Mouse (Mus musculus) left cerebral cortex, postnatal 14 days (tissue): ENCODE results near the gene Gm37240. TPM values are rescaled to one million over a fixed set of nuclear protein-coding genes. Genes with fewer than 3 reads are reported as not detected.

Experiments
- DNase-seq, 2 experiments: peaks; one replicate each; pipeline ENCODE4 v3.0.0; 2021 to 2022; ENCODE audit warnings: low spot score in 2 of 2, mixed read lengths in 1 of 2
- intact Hi-C: fragments of 180-260 bp; cut with DNase I; formaldehyde crosslinking; loops from one replicate; pipeline ENCODE4 v1.15.1; 2025
- total RNA-seq, 2 experiments: library from RNA; stranded (reverse); gene quantifications; 2 replicates each; pipeline ENCODE4 v1.2.3; 2021

Gene Gm37240
- total RNA-seq, 2 experiments from 2014 or later: 1.9 to 3.2 TPM

GRCm38 (mm10) chr3:84732016-84732502 lies 1155.3 kb downstream of the Gm37240 start:
- intact Hi-C loops: no loop called here
- peak in 1 of 2 experiments; percentile 16 for DNase-seq

GRCm38 (mm10) chr3:84731403-84732015 lies 1155.8 kb downstream of the Gm37240 start:
- peak in 1 of 2 experiments; percentile 28 for DNase-seq
- intact Hi-C loops: no loop called here

DNA sequence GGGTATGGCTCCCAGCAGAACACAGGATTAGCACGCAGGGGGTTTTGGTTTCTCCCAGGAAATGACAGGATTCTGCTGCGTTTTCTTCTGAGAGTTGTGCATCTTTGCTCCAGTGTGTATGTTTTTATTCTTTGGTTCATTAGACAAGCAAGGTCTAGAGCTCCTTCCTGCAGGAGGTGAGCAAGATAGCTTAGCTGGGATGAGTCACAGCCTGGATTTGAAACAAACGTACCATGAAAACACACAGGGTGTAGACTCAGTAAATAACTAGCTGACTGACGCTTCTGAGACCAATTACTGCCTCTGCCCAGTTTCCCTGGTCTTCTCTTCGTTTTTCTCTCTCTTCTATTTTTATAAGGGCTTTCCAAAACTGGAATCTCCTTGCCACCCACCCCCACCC lies 1156.3 kb downstream of the Gm37240 start:
- no peak for DNase-seq
- intact Hi-C loops: no loop called here

DNA sequence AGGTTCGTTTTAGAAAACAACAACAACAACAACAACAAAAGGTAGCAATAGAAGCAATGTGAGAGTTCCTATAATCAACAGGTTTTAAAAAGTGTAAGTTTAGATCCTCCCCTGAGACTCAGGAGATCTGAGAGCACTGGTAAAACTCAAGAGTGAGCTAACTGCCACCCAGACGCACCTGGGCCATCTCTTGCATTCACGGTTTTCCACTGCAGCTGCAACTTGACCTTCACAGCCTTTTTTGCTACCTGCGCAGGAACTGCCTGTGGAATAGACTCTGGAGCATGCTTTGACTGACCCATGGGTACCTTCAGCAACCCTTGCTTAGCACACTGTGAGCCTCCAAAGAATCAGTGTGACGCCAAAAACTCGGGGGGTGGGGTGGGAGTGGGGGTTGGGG lies 1157.5 kb downstream of the Gm37240 start:
- DNase-seq: no peak
- intact Hi-C loops: no loop called here

GRCm38 (mm10) chr3:84723996-84724395 lies 1163.3 kb downstream of the Gm37240 start:
- intact Hi-C loops: no loop called here
- no peak for DNase-seq

DNA sequence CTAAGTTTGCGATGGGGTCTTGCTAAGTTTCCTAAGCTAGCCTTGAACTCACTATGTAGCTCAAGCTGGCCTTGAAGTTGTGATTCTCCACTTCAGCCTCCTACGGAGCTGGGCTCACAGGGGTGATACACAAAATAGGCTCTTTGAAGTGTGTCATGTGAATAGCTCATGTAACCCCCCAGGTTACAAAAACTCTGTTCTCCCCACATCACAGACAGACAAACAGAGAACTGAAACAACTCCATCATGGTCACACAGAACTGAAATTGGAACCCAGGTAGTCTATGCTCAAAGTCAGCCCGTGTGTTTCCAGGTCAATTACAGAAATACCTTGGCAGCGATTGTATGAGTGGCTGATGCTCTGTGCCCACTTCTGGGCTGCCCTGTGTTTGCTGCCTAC lies 1164.6 kb downstream of the Gm37240 start:
- intact Hi-C loops: no loop called here
- DNase-seq: no peak

DNA sequence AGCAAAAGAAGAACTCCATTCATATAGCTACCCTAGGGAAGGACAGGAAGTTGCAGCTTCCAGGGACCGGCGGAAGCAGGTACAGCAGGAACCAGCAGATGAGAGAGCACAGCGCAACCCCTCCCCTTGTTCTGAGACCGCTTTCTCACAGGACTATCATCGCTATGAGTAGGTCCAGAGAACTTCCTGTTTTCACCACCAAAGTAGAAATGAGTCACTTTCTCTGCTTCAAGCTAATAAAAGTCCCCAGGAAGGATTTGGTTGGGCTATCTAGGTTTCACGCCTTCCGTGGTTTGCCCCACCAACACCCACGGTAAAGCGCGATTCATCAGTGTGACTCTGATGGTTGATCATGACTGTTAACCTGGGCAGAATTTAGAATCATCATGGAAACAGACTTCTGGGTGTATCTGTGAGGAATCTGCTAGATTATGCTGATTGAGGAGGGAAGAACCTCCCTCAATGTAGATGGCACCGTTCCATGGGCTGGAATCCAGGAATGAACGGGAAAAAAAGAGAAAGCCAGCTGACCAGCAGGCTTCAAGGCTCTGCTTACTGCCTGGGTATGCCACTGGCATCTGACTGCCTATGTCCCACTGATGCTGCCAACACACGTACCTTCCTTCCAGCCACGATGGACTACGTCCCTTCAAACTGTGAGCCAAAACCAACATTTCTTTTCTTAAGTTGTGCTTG lies 1172.1 kb downstream of the Gm37240 start:
- intact Hi-C loops: no loop called here
- no peak for DNase-seq

DNA sequence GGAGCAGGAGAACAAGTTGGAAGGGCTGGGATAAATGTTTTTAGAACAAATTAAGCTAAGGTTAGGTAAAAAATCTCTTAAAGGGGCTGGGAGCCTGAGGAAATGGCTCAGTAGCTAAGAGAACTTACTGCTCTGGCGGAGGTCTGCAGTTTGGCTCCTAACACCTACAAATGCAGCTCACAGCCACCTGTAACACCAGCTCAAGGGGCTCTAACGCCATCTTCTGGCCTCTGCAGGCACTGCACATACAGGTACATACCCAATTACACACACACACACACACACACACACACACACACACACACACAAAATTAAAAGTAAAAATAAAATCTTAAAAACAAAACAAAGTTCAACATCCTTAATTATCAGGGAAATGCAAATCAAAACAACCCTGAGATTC lies 1174.4 kb downstream of the Gm37240 start:
- intact Hi-C loops: no loop called here
- DNase-seq: no peak

DNA sequence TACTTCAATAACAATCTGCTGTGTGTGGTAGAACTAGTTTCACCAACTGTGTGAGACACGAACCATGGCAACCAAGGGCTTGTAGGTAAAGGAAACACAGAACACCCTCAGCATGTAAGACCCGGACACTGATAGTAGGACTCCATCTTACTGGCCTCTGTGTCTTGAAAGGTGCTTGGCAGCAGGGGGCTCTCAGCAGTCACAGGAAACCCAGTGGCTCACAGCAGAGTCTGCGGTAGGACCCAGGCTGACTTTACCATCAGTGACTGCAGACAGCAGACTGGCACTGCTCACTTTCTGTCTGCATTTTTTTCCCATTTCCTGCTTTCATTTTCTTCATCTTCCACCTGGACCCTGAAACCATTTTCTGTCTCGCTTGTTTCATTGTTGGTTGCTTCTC lies 1176.6 kb downstream of the Gm37240 start:
- intact Hi-C loops: no loop called here
- DNase-seq: no peak

DNA sequence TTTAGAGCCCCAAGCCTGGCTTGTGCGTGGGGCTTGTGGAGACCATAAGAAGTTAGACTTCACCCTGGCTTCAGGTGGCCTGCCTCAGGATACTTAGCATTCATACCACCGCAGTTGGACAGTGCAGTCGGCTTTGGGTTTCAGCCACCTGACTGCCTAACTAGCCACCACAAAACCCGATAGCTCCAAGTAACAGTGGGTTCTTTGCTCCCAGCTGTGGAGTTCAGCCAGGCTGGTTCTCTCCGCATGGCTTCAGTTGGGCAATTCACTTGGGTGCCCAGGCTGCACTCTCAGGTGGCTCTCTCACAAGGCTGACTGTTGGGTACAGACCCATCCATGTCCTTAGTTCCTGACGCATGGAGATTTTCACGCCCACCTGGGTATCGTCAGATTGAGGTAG lies 1177.4 kb downstream of the Gm37240 start:
- intact Hi-C loops: no loop called here
- DNase-seq: no peak

DNA sequence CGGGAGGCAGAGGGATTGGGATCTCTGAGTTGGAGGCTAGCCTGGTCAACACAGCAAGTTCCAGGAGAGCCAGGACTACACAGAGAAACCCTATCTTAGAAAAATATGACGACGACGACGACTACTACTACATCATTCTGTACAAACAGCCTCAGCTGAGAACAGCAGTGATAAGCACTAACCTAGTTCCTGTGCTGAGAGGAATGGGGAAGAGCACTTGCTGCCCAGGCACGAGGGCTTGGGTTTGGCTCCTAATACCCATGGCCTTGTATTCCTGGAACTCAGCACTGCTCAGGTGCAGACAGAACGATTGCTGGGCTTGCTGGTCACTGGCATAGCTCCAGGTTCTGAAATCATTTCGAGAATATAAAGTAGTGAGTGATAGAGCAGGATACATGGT lies 1178.2 kb downstream of the Gm37240 start:
- no peak for DNase-seq
- intact Hi-C loops: no loop called here

- no peak for DNase-seq
- intact Hi-C loops: no loop called here
These were observed 1178.8 kb downstream of the Gm37240 start for GRCm38 (mm10) chr3:84708469-84708868.

- intact Hi-C loops: no loop called here
- no peak for DNase-seq
These were observed 1182.1 kb downstream of the Gm37240 start for GRCm38 (mm10) chr3:84705224-84705623.

GRCm38 (mm10) chr3:84703083-84703810 lies 1184.1 kb downstream of the Gm37240 start:
- DNase-seq: no peak
- intact Hi-C loops: no loop called here

DNA sequence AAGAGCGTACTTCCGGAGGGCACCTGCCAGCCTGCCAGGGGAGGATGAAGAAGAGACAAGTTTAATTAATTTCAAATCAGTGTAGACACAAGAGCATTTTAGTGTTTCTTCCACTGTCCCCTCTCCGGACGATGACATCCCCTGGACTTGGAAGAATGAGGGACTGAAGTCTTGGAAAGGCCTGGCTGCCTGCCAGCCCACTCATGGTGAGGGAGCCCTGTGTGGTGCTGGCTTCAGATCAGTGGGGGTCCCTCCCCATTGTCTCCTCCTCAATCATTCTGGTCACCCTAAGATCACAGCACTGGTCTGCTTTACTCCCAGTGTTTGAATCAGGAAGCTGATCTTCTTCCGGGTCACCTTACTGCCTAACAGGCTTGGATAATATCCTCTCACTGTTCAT lies 1185.4 kb downstream of the Gm37240 start:
- DNase-seq: no peak
- intact Hi-C loops: no loop called here

- DNase-seq: no peak
- intact Hi-C loops: no loop called here
These were observed 1185.8 kb downstream of the Gm37240 start for GRCm38 (mm10) chr3:84701509-84701908.

GRCm38 (mm10) chr3:84696428-84696917 lies 1190.8 kb downstream of the Gm37240 start:
- DNase-seq: peak; percentile 65 to 69
- intact Hi-C loops: loop anchor here (2.0 kb wide), 1 partner anchor 48 kb away; no protein-coding TSS in a partner anchor

GRCm38 (mm10) chr3:84695867-84696361 lies 1191.4 kb downstream of the Gm37240 start:
- intact Hi-C loops: loop anchor here (2.0 kb wide), 1 partner anchor 49 kb away; no protein-coding TSS in a partner anchor
- no peak for DNase-seq

GRCm38 (mm10) chr3:84695418-84695817 lies 1191.9 kb downstream of the Gm37240 start:
- DNase-seq: no peak
- intact Hi-C loops: no loop called here

- intact Hi-C loops: loop anchor here (2.0 to 5.0 kb wide), 2 partner anchors 77 to 149 kb away; no protein-coding TSS in a partner anchor
- no peak for DNase-seq
These were observed 1193.4 kb downstream of the Gm37240 start for GRCm38 (mm10) chr3:84693886-84694285.
